Mouse (Mus musculus): ENCODE measurements around the gene 1700015G11Rik.
A peak's percentile ranks its signal among the peaks of the same experiment; 100 is the strongest.

The 1700015G11Rik gene

GRCm38 (mm10) chr7:52015628-52016027 is at the start of gene 1700015G11Rik:
Gene 1700015G11Rik (minus strand): TSS chr7:52015728.
- DNase-seq: no peak

DNA sequence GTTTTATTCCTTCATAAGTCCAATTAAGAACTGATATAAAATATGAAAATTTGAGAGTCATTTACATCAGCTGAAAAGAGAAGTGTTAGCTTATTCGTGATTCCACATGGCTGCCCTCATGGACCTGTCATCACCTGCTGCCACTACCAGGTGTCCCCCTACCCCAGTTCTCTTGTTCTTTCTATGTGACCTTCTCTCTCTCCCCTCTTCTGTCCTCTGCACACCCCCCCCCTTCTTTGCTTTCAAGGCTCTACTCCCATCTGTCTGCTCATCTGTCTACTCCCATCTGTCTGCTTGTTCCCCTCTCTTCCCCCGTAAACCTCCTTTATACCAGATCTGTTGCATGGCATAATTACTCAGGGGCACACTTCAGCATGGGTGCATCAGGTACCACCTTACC is 41.4 kb upstream of the 1700015G11Rik start:
- no peak for DNase-seq

GRCm38 (mm10) chr7:52056274-52056673 is 40.7 kb upstream of the 1700015G11Rik start:
- no peak for DNase-seq

- DNase-seq: no peak
These were observed 40.3 kb upstream of the 1700015G11Rik start for GRCm38 (mm10) chr7:52055831-52056230.

DNA sequence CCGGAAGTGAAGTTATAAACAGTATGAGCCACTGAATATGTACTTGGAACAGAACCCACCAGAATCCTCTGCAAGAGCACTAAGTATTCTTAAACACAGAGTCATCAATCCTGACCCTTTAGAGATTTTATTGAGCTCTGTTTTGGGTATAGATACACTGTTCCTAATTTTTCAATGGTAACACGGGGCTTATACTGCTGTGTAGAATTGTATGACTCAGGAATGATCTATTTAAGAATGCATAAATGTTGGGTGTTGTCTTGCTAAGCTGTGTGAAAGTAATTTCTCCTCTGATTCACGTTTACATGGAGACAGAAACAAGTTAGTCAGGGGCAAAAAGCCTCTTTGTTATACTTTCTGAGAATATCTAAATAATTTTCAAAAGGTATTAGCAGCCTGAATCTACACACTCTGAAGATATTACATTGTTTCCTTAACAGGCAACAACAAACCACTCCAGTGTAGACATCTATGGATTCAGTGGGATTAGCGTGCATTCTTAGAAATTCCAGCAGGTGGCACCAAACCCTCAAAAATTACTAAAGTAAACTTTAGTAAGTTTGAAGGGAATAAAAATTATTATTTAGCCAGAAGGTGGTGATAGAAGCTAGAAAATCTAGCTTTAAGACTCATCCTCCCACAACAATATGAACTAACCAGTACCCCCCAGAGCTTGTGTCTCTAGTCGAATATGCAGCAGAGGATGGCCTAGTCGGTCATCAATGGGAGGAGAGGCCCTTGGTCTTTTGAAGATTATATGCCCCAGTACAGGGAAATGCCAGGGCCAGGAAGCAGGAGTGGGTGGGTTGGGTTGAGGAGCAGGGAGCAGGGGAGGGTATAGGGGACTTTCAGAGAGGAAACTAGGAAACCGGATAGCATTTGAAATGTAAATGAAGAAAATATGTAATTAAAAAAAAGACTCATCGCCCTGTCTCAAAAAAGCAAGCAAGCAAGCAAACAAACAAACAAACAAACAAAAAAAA is 22.4 kb upstream of the 1700015G11Rik start:
- no peak for DNase-seq

GRCm38 (mm10) chr7:52024050-52024626 is 8.6 kb upstream of the 1700015G11Rik start:
- no peak for DNase-seq

GRCm38 (mm10) chr7:52022039-52022438 is 6.5 kb upstream of the 1700015G11Rik start:
- no peak for DNase-seq

DNA sequence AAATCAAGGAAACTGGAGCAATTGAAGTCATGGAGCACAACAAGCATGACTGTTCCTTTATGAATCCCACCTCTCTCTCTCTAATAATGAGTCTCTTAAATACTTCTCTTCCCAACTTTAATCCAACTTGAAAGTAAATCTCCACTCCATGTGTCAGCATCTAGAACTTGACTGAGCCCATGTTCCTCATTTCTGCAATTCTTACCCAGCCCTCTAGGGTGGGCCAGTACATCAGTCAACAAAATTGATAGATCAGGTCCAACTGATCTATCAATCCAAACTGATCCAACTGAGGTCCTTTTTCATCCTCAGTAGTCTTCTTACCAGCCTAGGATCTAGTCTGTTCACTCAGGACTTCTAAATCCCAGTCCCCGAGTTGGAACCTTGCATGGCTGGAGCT is 348 bp downstream of the 1700015G11Rik start:
- DNase-seq: no peak

- no peak for DNase-seq
These were observed 2.1 kb downstream of the 1700015G11Rik start for GRCm38 (mm10) chr7:52013457-52013856.

- DNase-seq: no peak
These were observed 8.4 kb downstream of the 1700015G11Rik start for GRCm38 (mm10) chr7:52007138-52007537.

DNA sequence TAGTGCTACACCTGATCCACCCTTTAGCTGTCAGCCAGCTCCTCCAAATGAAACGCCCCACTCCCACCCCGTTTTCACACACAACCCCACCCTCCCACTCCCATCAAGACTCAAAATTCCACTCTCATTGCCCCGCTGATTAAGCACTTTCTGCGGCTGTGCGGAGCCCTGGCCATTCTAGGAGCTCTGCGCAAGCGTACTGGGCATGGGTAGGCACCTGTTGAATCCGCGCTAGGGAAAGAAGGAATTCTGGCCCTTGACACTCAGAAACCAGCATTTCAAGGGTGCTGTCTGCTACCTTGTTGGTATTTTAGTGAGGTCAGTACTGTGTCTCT is 9.3 kb downstream of the 1700015G11Rik start:
- DNase-seq: no peak

- DNase-seq: peak; percentile 68 to 78
These were observed 9.8 kb downstream of the 1700015G11Rik start, which contains the start of gene Svip for GRCm38 (mm10) chr7:52005511-52006295. Gene Svip (minus strand): TSS chr7:52006018.

GRCm38 (mm10) chr7:51991020-51991419 is 24.5 kb downstream of the 1700015G11Rik start:
- no peak for DNase-seq

GRCm38 (mm10) chr7:51986909-51987308 is 28.6 kb downstream of the 1700015G11Rik start:
- DNase-seq: no peak

DNA sequence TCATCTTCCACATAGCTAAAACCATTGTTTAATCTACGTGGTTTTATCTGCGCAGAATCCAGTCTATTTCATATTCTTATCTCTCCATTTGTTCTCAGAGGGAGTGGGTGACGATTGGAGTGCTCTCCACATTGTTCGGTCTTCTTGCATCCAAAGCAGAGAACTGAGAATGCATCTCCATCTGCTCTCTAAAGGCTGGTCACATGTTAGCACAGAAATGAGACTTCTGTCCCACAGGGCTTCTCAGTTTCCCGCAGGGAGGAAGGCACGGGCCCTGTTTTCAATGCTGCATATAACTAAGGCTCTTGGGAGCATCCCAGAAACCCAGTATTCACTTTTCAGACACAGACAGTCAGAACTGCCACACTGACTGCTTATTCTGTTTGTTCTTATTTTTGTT is 29.8 kb downstream of the 1700015G11Rik start:
- no peak for DNase-seq

GRCm38 (mm10) chr7:51982303-51982702 is 33.2 kb downstream of the 1700015G11Rik start:
- DNase-seq: no peak

GRCm38 (mm10) chr7:51979271-51979670 is 36.3 kb downstream of the 1700015G11Rik start:
- no peak for DNase-seq

- DNase-seq: no peak
These were observed 40.3 kb downstream of the 1700015G11Rik start for GRCm38 (mm10) chr7:51975181-51975580.

- DNase-seq: no peak
These were observed 42.0 kb downstream of the 1700015G11Rik start for GRCm38 (mm10) chr7:51973526-51973925.

- no peak for DNase-seq
These were observed 42.4 kb downstream of the 1700015G11Rik start for GRCm38 (mm10) chr7:51973091-51973490.

GRCm38 (mm10) chr7:51972252-51972855 is 43.2 kb downstream of the 1700015G11Rik start:
- peak in 1 of 2 experiments; percentile 6 for DNase-seq

DNA sequence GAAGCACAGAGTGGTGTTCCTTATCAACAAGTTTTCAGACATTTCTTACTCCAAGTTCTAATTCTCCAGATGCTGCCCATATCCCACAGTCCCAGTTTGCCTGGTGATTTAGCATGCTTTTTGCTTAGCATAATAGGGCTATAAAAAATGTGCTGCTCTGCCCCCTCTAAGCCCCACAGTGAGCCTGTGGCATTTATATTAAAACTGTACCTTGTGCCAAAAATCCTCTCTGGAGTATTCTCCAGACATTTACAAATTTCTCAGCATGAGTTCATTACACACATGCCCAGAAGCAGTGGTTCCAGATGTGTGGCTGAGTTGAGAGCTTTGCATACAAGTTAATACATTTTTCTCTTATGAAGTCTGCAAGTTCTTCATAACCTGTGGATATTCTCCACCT is 46.1 kb downstream of the 1700015G11Rik start:
- DNase-seq: no peak

DNA sequence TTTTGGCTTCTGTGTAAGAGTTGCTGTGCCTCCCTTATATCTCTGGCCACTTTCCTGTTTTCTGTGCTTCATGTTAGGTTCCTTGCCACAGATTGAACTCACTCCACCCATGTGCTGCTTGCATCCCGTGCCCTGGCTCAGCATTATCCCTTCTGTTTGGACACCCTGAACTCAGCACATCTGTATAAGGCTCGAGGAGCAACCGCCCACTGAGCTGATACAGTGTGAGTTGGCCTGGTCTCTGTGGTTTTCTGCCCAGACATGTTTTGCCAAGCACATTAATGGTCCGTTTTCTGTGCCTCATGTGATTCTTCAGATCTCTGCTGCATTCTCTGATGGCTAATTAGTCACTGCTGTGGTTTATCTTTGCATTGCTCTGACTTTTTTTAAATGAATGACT is 47.9 kb downstream of the 1700015G11Rik start:
- no peak for DNase-seq

Data from spleen, adult 18-20 months (tissue).